Mouse (Mus musculus) spleen, postnatal 4 days (tissue): ENCODE results near the gene Bcl2l1.

ENCODE experiments used
- DNase-seq, 2 experiments: peaks; one replicate each; pipeline ENCODE4 v3.0.0; 2022; ENCODE audit warnings: low spot score in 2 of 2

The Bcl2l1 gene

GRCm38 (mm10) chr2:152831019-152831878 lies at the start of gene Bcl2l1:
Bcl2l1 (minus strand) TSS chr2:152831728.
- peak; percentile 96 to 98 for DNase-seq

GRCm38 (mm10) chr2:152880898-152881297 lies 49.4 kb upstream of the Bcl2l1 start:
- no peak for DNase-seq

- DNase-seq = no peak
These were observed 46.7 kb upstream of the Bcl2l1 start for GRCm38 (mm10) chr2:152878239-152878638.

- no peak for DNase-seq
These were observed 31.8 kb upstream of the Bcl2l1 start for GRCm38 (mm10) chr2:152863346-152863745.

- no peak for DNase-seq
These were observed 31.1 kb upstream of the Bcl2l1 start for GRCm38 (mm10) chr2:152862638-152863037.

- DNase-seq = no peak
These were observed 30.4 kb upstream of the Bcl2l1 start for GRCm38 (mm10) chr2:152861891-152862290.

GRCm38 (mm10) chr2:152859501-152859900 lies 28.0 kb upstream of the Bcl2l1 start:
- no peak for DNase-seq

- no peak for DNase-seq
These were observed 16.9 kb upstream of the Bcl2l1 start for GRCm38 (mm10) chr2:152848466-152848865.

GRCm38 (mm10) chr2:152847815-152848302 lies 16.3 kb upstream of the Bcl2l1 start, which contains the start of gene Tpx2:
Tpx2 (plus strand) TSS chr2:152847964.
- peak; percentile 97 to 98 for DNase-seq

GRCm38 (mm10) chr2:152847057-152847814 lies 15.7 kb upstream of the Bcl2l1 start:
- DNase-seq = no peak

GRCm38 (mm10) chr2:152842741-152843140 lies 11.2 kb upstream of the Bcl2l1 start:
- DNase-seq = no peak

GRCm38 (mm10) chr2:152839256-152839655 lies 7.7 kb upstream of the Bcl2l1 start:
- DNase-seq = no peak

GRCm38 (mm10) chr2:152830021-152830921 lies 1.3 kb downstream of the Bcl2l1 start:
- peak; percentile 89 to 92 for DNase-seq

- DNase-seq = no peak
These were observed 2.1 kb downstream of the Bcl2l1 start for GRCm38 (mm10) chr2:152829367-152829881.

GRCm38 (mm10) chr2:152828532-152828931 lies 3.0 kb downstream of the Bcl2l1 start:
- no peak for DNase-seq

GRCm38 (mm10) chr2:152828011-152828370 lies 3.5 kb downstream of the Bcl2l1 start:
- no peak for DNase-seq

GRCm38 (mm10) chr2:152827321-152828010 lies 4.1 kb downstream of the Bcl2l1 start:
- no peak for DNase-seq

GRCm38 (mm10) chr2:152826481-152826880 lies 5.0 kb downstream of the Bcl2l1 start:
- no peak for DNase-seq

GRCm38 (mm10) chr2:152825713-152826112 lies 5.8 kb downstream of the Bcl2l1 start:
- no peak for DNase-seq

GRCm38 (mm10) chr2:152825168-152825697 lies 6.3 kb downstream of the Bcl2l1 start:
- no peak for DNase-seq
